Mouse (Mus musculus): ENCODE results near the gene Mrps34. TPM values are rescaled to one million over a fixed set of nuclear protein-coding genes. Genes with fewer than 3 reads are reported as not detected.
A peak's percentile ranks its signal among the peaks of the same experiment; 100 is the strongest.

Mrps34 gene
- polyA plus RNA-seq, 1 experiment from 2014 or later = 79.2 TPM

DNA sequence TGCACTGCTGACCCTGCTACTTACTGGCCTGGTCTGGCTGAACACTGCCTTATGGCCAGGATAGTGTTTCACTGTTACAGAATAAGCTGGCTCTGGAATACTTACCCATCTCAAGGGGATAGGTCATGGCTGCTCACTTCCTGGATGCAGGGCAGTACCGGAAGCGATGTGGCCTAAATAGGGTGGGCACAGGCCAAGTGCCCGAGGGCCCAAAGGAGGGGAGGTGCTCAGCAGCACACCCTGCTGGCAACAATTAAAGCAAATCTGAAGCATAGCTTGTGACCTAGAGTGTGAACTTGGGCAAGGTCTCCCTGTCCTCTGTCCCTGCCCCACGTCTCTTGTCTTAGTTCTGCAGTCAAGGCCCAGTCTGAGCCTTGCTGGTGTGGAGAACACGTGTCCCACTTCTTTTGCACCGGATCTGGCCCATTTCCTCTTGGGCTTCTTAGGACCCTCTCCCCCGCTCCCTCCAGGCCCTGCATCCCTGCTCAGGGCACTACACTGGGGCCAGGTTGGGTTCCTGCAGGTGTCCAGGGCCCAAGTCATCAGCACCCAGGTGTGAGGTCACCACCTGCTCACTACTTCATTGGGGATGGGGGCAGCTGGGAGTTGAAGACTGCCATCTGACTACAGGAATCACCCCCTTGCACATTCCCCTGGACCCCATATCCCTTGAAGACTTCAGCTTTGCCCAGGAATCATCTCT lies 13.0 kb upstream of the Mrps34 start:
- peaks cover 28% of the 10 kb centered on the region for H3K36me3 ChIP-seq
- no peak overlapping the region for H3K27ac ChIP-seq (replicated peaks)
- no peak overlapping the region for H3K4me3 ChIP-seq
- no peaks in the 10 kb centered on the region for H3K9me3 ChIP-seq
- H3K27me3 ChIP-seq (replicated peaks) = no peaks in the 10 kb centered on the region
- 46% methylated on average over 7 of the region's 7 CpGs for WGBS
- no peak for ATAC-seq (ENCODE audit: extremely low read depth, insufficient number of reproducible peaks, low FRiP score, low TSS enrichment)
- H3K4me2 ChIP-seq = no peak overlapping the region
- no peak overlapping the region for H3K9ac ChIP-seq
- H3K4me1 ChIP-seq = peaks cover 14% of the 10 kb centered on the region

DNA sequence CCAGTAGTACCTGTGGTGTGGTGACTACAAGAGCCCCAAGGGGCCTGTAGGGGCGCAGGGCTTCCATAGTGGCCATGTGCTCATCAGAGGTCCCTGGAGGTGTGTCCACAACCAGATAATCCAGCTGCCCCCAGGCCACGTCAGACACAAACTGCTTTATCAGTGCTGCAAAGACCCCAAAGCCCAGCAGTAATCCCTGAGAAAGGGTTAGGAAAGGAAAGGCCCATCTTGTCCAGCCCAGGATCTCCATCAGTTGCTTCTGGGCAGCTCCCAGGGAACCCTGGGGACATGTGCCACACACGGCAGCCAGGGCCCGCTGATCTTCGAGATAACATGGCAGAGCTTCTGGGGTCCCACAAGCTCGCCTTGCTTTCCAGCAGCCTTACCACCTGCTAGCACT lies 10.5 kb upstream of the Mrps34 start:
- Histone ChIP-seq H3K4me3 (no peak overlapping the region), H3K9ac (no peak overlapping the region), H3K9me3 (no peaks in the 10 kb centered on the region), H3K27me3 (replicated peaks) (no peaks in the 10 kb centered on the region), H3K4me2 (no peak overlapping the region), H3K4me1 (peaks cover 30% of the 10 kb centered on the region), H3K27ac (replicated peaks) (no peak overlapping the region), H3K36me3 (peaks cover 37% of the 10 kb centered on the region)
- ATAC-seq (ENCODE audit: extremely low read depth, insufficient number of reproducible peaks, low FRiP score, low TSS enrichment) = no peak
- WGBS = 70% methylated on average over 6 of the region's 6 CpGs

DNA sequence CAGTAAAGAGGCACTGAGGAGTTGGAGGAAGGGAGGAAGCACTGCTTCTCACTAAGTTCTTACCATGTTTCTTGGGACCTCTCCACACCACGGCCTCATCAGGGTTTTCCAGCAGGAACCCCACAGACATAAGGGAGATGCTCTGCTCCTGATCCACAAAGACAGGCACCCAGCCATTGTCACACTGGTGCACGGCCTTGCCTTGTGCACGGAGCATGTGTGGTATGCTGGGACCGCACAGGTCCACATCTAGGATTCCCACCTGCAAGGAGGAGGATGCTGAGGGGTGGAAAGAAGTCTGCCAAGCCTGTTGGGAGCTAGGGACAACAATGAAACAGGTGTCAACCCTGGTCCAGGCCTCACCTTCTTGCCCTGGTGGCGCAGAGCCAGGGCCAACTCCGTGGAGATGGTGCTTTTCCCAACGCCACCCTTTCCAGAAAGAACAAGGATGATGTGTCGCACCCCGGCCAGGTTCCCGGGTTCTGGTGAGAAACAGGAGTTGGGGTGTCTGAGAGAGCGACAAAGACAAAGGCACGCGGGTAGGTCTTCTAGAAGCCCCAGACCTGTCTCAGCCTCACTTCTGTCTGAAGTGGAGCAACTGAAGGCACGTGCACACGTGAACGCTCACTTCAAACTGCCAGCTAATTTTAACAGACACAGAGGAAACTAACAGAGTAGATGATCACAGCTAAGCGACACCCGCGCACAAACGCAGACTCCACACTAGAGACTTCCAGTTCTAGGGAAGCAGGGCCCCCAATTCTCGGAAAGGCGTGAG lies 9.4 kb upstream of the Mrps34 start:
- Histone ChIP-seq H3K27me3 (replicated peaks) (no peaks in the 10 kb centered on the region), H3K9me3 (no peaks in the 10 kb centered on the region), H3K9ac (peak overlapping the region; percentile 81), H3K27ac (replicated peaks) (no peak overlapping the region), H3K36me3 (peaks cover 48% of the 10 kb centered on the region), H3K4me1 (peaks cover 30% of the 10 kb centered on the region), H3K4me2 (peak overlapping the region; percentile 98), H3K4me3 (peak overlapping the region; percentile 76)
- ATAC-seq (ENCODE audit: extremely low read depth, insufficient number of reproducible peaks, low FRiP score, low TSS enrichment) = no peak
- WGBS = 23% methylated on average over 22 of the region's 22 CpGs

DNA sequence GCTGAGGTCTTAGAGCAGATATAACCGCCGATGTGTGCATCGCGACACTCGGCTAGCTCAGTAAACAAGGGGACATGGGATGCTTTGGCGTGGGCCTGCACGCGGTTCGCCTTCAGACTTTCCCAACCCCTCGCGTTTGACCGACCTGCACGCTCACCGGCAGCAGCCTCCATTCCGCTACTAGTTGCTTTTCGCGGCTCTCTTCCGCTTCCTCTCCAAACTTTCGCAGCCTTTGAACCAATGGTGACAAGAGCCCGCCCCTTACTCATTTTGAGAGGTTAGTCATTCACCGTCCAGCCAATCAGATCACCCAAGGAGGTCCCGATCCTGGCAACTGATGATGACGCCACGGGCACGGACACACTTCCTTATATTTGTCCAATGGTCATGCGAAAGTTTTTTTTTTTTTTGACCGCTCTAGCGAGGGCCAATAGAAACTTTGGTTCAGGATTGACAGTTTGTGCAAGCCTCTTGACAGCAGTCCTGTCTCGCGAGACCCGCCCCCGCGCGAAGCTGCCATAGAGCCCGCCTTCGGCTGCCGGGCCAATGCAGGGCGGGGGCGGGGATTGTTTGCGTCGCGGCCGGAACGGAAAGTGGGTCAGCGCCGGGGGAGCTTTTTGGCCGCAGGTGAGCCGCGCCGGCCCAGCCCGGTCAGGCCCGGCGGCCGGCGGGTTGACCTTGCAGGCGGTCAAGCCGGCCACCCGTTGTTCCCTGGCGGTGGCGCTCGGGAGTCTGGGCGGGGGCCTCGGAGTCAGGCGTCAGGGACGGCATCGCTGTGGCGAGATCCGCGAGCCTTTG lies 8.6 kb upstream of the Mrps34 start, which contains the start of the genes Nubp2 and Spsb3:
TSS of gene Nubp2 (minus strand) at position 216 of the 798 bp plus-strand sequence.
TSS of gene Spsb3 (plus strand) at position 510 of the 798 bp plus-strand sequence.
- Histone ChIP-seq H3K36me3 (peaks cover 56% of the 10 kb centered on the region), H3K9me3 (no peaks in the 10 kb centered on the region), H3K27ac (replicated peaks) (peak within 1 kb of the TSS; percentile 77), H3K27me3 (replicated peaks) (no peaks in the 10 kb centered on the region), H3K9ac (peak within 1 kb of the TSS; percentile 89), H3K4me1 (peaks cover 30% of the 10 kb centered on the region), H3K4me2 (peak within 1 kb of the TSS; percentile 98), H3K4me3 (peak within 1 kb of the TSS; percentile 76)
- WGBS = under 1% methylated on average over 69 of the region's 69 CpGs
- peak; percentile 94 for ATAC-seq (ENCODE audit: extremely low read depth, insufficient number of reproducible peaks, low FRiP score, low TSS enrichment)

DNA sequence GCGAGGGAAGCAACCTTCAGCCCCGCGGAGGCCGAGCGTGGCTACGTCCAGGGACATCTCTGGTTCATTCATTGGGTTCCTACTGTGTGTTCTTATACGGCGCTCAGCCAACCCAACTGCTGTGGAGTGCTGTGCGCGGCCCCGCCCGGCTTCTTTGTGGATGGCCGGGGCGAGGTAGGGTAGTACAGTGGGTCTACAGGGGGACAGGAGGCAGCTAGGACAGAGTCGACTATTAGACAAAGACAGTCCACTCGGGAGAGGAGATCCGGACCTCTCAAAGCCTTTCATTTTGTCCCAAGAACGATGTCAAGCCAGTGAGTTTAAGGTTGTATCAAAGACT lies 8.0 kb upstream of the Mrps34 start:
- under 1% methylated on average over 18 of the region's 18 CpGs for WGBS
- Histone ChIP-seq H3K4me3 (peak overlapping the region; percentile 76), H3K4me1 (peaks cover 28% of the 10 kb centered on the region), H3K36me3 (peaks cover 62% of the 10 kb centered on the region), H3K4me2 (peak overlapping the region; percentile 97), H3K27ac (replicated peaks) (peak overlapping the region; percentile 77), H3K27me3 (replicated peaks) (no peaks in the 10 kb centered on the region), H3K9ac (peak overlapping the region; percentile 89), H3K9me3 (no peaks in the 10 kb centered on the region)
- no peak for ATAC-seq (ENCODE audit: extremely low read depth, insufficient number of reproducible peaks, low FRiP score, low TSS enrichment)

GRCm38 (mm10) chr17:24887291-24888080 lies 7.4 kb upstream of the Mrps34 start:
- Histone ChIP-seq H3K4me1 (peaks cover 26% of the 10 kb centered on the region), H3K4me2 (peak overlapping the region; percentile 97), H3K9ac (peak overlapping the region; percentile 89), H3K27ac (replicated peaks) (peak overlapping the region; percentile 77), H3K4me3 (peak overlapping the region; percentile 76), H3K9me3 (no peaks in the 10 kb centered on the region), H3K36me3 (peaks cover 64% of the 10 kb centered on the region), H3K27me3 (replicated peaks) (no peaks in the 10 kb centered on the region)
- 57% methylated on average over 18 of the region's 18 CpGs for WGBS
- no peak for ATAC-seq (ENCODE audit: extremely low read depth, insufficient number of reproducible peaks, low FRiP score, low TSS enrichment)

DNA sequence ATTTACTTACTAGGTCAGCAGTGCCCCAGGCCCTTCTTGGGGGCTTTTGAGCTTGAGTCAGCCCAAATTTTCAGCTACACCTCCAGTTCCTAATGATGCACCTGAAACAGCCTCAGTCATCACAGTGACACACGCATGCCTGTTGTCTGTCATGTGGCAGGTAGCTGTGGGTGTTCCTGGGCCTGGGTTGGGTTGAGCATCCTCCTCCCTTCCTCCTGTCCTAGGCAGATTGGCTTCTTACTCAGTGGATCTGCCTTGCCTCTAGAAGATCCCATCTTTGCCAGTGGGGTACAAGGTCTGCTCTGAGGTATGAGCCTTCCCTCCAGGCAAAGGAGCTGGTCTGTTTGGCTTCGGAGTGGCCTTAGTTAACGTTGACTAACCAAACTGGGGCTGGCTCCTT lies 6.1 kb upstream of the Mrps34 start:
- no peaks in the 10 kb centered on the region for H3K9me3 ChIP-seq
- WGBS = 87% methylated on average over 3 of the region's 3 CpGs
- no peak for ATAC-seq (ENCODE audit: extremely low read depth, insufficient number of reproducible peaks, low FRiP score, low TSS enrichment)
- peaks cover 64% of the 10 kb centered on the region for H3K36me3 ChIP-seq
- H3K27ac ChIP-seq (replicated peaks) = no peak overlapping the region
- no peaks in the 10 kb centered on the region for H3K27me3 ChIP-seq (replicated peaks)
- no peak overlapping the region for H3K9ac ChIP-seq
- no peak overlapping the region for H3K4me2 ChIP-seq
- H3K4me1 ChIP-seq = peaks cover 31% of the 10 kb centered on the region
- H3K4me3 ChIP-seq = no peak overlapping the region

DNA sequence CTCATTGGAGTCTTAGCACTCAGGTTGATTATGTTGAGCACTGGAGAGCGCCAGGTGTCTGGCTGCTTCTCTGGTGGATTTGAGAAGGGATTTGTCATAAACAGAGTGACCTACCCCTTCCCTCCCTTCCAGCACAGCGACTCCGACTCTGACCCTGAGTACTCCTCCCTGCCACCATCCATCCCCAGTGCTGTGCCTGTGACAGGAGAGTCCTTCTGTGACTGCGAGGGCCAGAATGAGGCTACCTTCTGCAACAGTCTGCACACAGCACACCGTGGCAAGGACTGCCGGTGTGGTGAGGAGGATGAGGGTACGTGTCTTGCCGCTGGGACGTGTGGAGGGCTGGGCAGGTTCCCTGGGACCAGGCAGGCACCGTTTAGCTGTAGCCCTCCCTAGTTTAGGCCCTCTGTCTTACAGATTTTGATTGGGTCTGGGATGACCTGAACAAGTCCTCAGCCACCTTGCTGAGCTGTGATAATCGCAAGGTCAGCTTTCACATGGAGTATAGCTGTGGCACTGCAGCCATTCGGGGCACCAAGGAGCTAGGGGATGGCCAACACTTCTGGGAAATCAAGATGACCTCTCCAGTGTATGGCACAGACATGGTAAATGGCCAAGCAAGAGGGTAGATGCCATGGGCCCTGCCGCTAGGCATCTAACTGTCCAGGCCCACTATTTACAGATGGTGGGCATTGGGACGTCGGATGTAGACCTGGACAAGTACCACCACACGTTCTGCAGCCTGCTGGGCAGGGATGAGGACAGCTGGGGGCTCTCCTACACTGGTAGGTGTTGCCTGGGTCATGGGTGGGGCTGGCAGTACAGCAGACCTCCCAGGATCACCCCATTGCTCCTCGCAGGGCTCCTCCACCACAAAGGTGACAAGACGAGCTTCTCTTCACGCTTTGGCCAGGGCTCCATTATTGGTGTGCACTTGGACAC lies 4.5 kb upstream of the Mrps34 start:
- H3K9ac ChIP-seq = no peak overlapping the region
- H3K36me3 ChIP-seq = peaks cover 52% of the 10 kb centered on the region
- H3K27ac ChIP-seq (replicated peaks) = no peak overlapping the region
- H3K27me3 ChIP-seq (replicated peaks) = no peaks in the 10 kb centered on the region
- 82% methylated on average over 19 of the region's 19 CpGs for WGBS
- no peak overlapping the region for H3K4me2 ChIP-seq
- no peaks in the 10 kb centered on the region for H3K9me3 ChIP-seq
- ATAC-seq (ENCODE audit: extremely low read depth, insufficient number of reproducible peaks, low FRiP score, low TSS enrichment) = no peak
- H3K4me1 ChIP-seq = peaks cover 33% of the 10 kb centered on the region
- no peak overlapping the region for H3K4me3 ChIP-seq

- Histone ChIP-seq H3K4me1 (peaks cover 37% of the 10 kb centered on the region), H3K4me3 (no peak overlapping the region), H3K4me2 (no peak overlapping the region), H3K36me3 (peaks cover 52% of the 10 kb centered on the region), H3K9ac (no peak overlapping the region), H3K27me3 (replicated peaks) (no peaks in the 10 kb centered on the region), H3K9me3 (no peaks in the 10 kb centered on the region), H3K27ac (replicated peaks) (no peak overlapping the region)
- 86% methylated on average over 13 of the region's 13 CpGs for WGBS
- no peak for ATAC-seq (ENCODE audit: extremely low read depth, insufficient number of reproducible peaks, low FRiP score, low TSS enrichment)
Observed at GRCm38 (mm10) chr17:24891321-24891720, 3.6 kb upstream of the Mrps34 start.

- no peak overlapping the region for H3K4me2 ChIP-seq
- peaks cover 63% of the 10 kb centered on the region for H3K36me3 ChIP-seq
- no peaks in the 10 kb centered on the region for H3K27me3 ChIP-seq (replicated peaks)
- H3K9me3 ChIP-seq = no peaks in the 10 kb centered on the region
- peaks cover 41% of the 10 kb centered on the region for H3K4me1 ChIP-seq
- H3K4me3 ChIP-seq = no peak overlapping the region
- no peak overlapping the region for H3K9ac ChIP-seq
- WGBS = 91% methylated on average over 12 of the region's 12 CpGs
- H3K27ac ChIP-seq (replicated peaks) = no peak overlapping the region
- no peak for ATAC-seq (ENCODE audit: extremely low read depth, insufficient number of reproducible peaks, low FRiP score, low TSS enrichment)
Observed at GRCm38 (mm10) chr17:24892785-24893184, 2.1 kb upstream of the Mrps34 start.
